Mouse (Mus musculus): ENCODE measurements around the gene Tspan11. TPM values are rescaled to one million over a fixed set of nuclear protein-coding genes. Genes with fewer than 3 reads are reported as not detected.
A peak's percentile ranks its signal among the peaks of the same experiment; 100 is the strongest.

The Tspan11 gene
- polyA plus RNA-seq, 1 experiment from 2014 or later = 3.6 TPM

- WGBS = 86% methylated on average over 6 of the region's 6 CpGs
Measured at GRCm38 (mm10) chr6:127919491-127919890, 32.1 kb downstream of the Tspan11 start.

GRCm38 (mm10) chr6:127920652-127921051 is 33.3 kb downstream of the Tspan11 start:
- Histone ChIP-seq H3K4me1 (peaks cover 3% of the 10 kb centered on the region; the same call in 1 of the 2 replicates), H3K9me3 (no peaks in the 10 kb centered on the region; the same call in 1 of the 2 replicates), H3K27ac (no peak overlapping the region), H3K27me3 (ENCODE audit: poor library complexity, severe bottlenecking) (peaks cover 19% of the 10 kb centered on the region; the same call in 1 of the 2 replicates), H3K4me3 (no peak overlapping the region), H3K36me3 (replicated peaks) (0 out of 2 replicates have a peak, but pooled peaks cover 4% of the 10 kb centered on the region)
- peak; percentile 77 for DNase-seq (ENCODE audit: extremely low spot score, low spot score)
- 9% methylated on average over 8 of the region's 8 CpGs for WGBS

More at GRCm38 (mm10) chr6:127919491-127919890, 32.1 kb downstream of the Tspan11 start:
- H3K9me3 ChIP-seq = no peaks in the 10 kb centered on the region; the same call in 1 of the 2 replicates
- H3K36me3 ChIP-seq (replicated peaks) = 0 out of 2 replicates have a peak, but pooled peaks cover 4% of the 10 kb centered on the region
- peaks cover 16% of the 10 kb centered on the region; the same call in 1 of the 2 replicates for H3K27me3 ChIP-seq (ENCODE audit: poor library complexity, severe bottlenecking)
- no peak for DNase-seq (ENCODE audit: extremely low spot score, low spot score)
- no peak overlapping the region for H3K4me3 ChIP-seq
- H3K27ac ChIP-seq = no peak overlapping the region
- peaks cover 3% of the 10 kb centered on the region; the same call in 1 of the 2 replicates for H3K4me1 ChIP-seq

- Histone ChIP-seq H3K4me1 (peaks cover 7% of the 10 kb centered on the region; the same call in 1 of the 2 replicates), H3K27me3 (ENCODE audit: poor library complexity, severe bottlenecking) (peaks cover 22% of the 10 kb centered on the region; the same call in 1 of the 2 replicates), H3K27ac (no peak overlapping the region), H3K4me3 (no peak overlapping the region), H3K36me3 (replicated peaks) (no peaks in the 10 kb centered on the region), H3K9me3 (no peaks in the 10 kb centered on the region)
- 67% methylated on average over 9 of the region's 9 CpGs for WGBS
- DNase-seq (ENCODE audit: extremely low spot score, low spot score) = no peak
Measured at GRCm38 (mm10) chr6:127921996-127922395, 34.6 kb downstream of the Tspan11 start.

- H3K36me3 ChIP-seq (replicated peaks) = no peaks in the 10 kb centered on the region
- H3K4me1 ChIP-seq = peaks cover 12% of the 10 kb centered on the region; the same call in 1 of the 2 replicates
- peaks cover 22% of the 10 kb centered on the region; the same call in 1 of the 2 replicates for H3K27me3 ChIP-seq (ENCODE audit: poor library complexity, severe bottlenecking)
- H3K9me3 ChIP-seq = no peaks in the 10 kb centered on the region
- WGBS = 91% methylated on average over 9 of the region's 9 CpGs
- no peak overlapping the region for H3K4me3 ChIP-seq
- DNase-seq (ENCODE audit: extremely low spot score, low spot score) = no peak
- H3K27ac ChIP-seq = no peak overlapping the region
Measured at GRCm38 (mm10) chr6:127923296-127923695, 35.9 kb downstream of the Tspan11 start.

- Histone ChIP-seq H3K36me3 (replicated peaks) (no peaks in the 10 kb centered on the region), H3K27me3 (ENCODE audit: poor library complexity, severe bottlenecking) (peaks cover 22% of the 10 kb centered on the region; the same call in 1 of the 2 replicates), H3K27ac (no peak overlapping the region), H3K9me3 (no peaks in the 10 kb centered on the region), H3K4me1 (peaks cover 16% of the 10 kb centered on the region; the same call in 1 of the 2 replicates), H3K4me3 (no peak overlapping the region)
- no peak for DNase-seq (ENCODE audit: extremely low spot score, low spot score)
- WGBS = 75% methylated on average over 6 of the region's 6 CpGs
Measured at GRCm38 (mm10) chr6:127924750-127925149, 37.4 kb downstream of the Tspan11 start.

GRCm38 (mm10) chr6:127925915-127926314 is 38.5 kb downstream of the Tspan11 start:
- Histone ChIP-seq H3K27ac (no peak overlapping the region), H3K9me3 (no peaks in the 10 kb centered on the region), H3K27me3 (ENCODE audit: poor library complexity, severe bottlenecking) (peaks cover 22% of the 10 kb centered on the region; the same call in 1 of the 2 replicates), H3K4me1 (0 out of 2 replicates have a peak, but pooled peaks cover 12% of the 10 kb centered on the region), H3K4me3 (no peak overlapping the region), H3K36me3 (replicated peaks) (no peaks in the 10 kb centered on the region)
- whole genome bisulfite sequencing = 70% methylated on average over 9 of the region's 9 CpGs
- DNase-seq (ENCODE audit: extremely low spot score, low spot score) = no peak

- no peaks in the 10 kb centered on the region for H3K36me3 ChIP-seq (replicated peaks)
- 94% methylated on average over 5 of the region's 5 CpGs for WGBS
- peaks cover 7% of the 10 kb centered on the region; the same call in 1 of the 2 replicates for H3K27me3 ChIP-seq (ENCODE audit: poor library complexity, severe bottlenecking)
- no peak overlapping the region for H3K4me3 ChIP-seq
- H3K4me1 ChIP-seq = peaks cover 29% of the 10 kb centered on the region
- DNase-seq (ENCODE audit: extremely low spot score, low spot score) = no peak
- no peak overlapping the region for H3K27ac ChIP-seq
- H3K9me3 ChIP-seq = no peaks in the 10 kb centered on the region
Measured at GRCm38 (mm10) chr6:127928682-127929081, 41.3 kb downstream of the Tspan11 start.

GRCm38 (mm10) chr6:127932697-127933096 is 45.3 kb downstream of the Tspan11 start:
- Histone ChIP-seq H3K9me3 (no peaks in the 10 kb centered on the region; the same call in 1 of the 2 replicates), H3K27me3 (ENCODE audit: poor library complexity, severe bottlenecking) (no peaks in the 10 kb centered on the region), H3K4me1 (peaks cover 30% of the 10 kb centered on the region), H3K27ac (peak overlapping the region; percentile 16; the same call in 1 of the 2 replicates), H3K4me3 (no peak overlapping the region), H3K36me3 (replicated peaks) (no peaks in the 10 kb centered on the region)
- 66% methylated on average over 5 of the region's 5 CpGs for WGBS
- DNase-seq (ENCODE audit: extremely low spot score, low spot score) = no peak

GRCm38 (mm10) chr6:127933841-127934240 is 46.5 kb downstream of the Tspan11 start:
- Histone ChIP-seq H3K36me3 (replicated peaks) (no peaks in the 10 kb centered on the region), H3K4me1 (peaks cover 26% of the 10 kb centered on the region), H3K27me3 (ENCODE audit: poor library complexity, severe bottlenecking) (no peaks in the 10 kb centered on the region), H3K9me3 (no peaks in the 10 kb centered on the region; the same call in 1 of the 2 replicates), H3K4me3 (no peak overlapping the region), H3K27ac (no peak overlapping the region)
- 92% methylated on average over 5 of the region's 5 CpGs for WGBS
- no peak for DNase-seq (ENCODE audit: extremely low spot score, low spot score)

- H3K27ac ChIP-seq = no peak overlapping the region
- no peaks in the 10 kb centered on the region for H3K27me3 ChIP-seq (ENCODE audit: poor library complexity, severe bottlenecking)
- no peak overlapping the region for H3K4me3 ChIP-seq
- peaks cover 26% of the 10 kb centered on the region for H3K4me1 ChIP-seq
- H3K9me3 ChIP-seq = no peaks in the 10 kb centered on the region; the same call in 1 of the 2 replicates
- no peaks in the 10 kb centered on the region for H3K36me3 ChIP-seq (replicated peaks)
- WGBS = 82% methylated on average over 3 of the region's 3 CpGs
- DNase-seq (ENCODE audit: extremely low spot score, low spot score) = no peak
Measured at GRCm38 (mm10) chr6:127935105-127935504, 47.7 kb downstream of the Tspan11 start.

GRCm38 (mm10) chr6:127942421-127942820 is 55.0 kb downstream of the Tspan11 start:
- H3K36me3 ChIP-seq (replicated peaks) = no peaks in the 10 kb centered on the region
- no peak for DNase-seq (ENCODE audit: extremely low spot score, low spot score)
- H3K4me3 ChIP-seq = no peak overlapping the region
- H3K27me3 ChIP-seq (ENCODE audit: poor library complexity, severe bottlenecking) = 0 out of 2 replicates have a peak, but pooled peaks cover 3% of the 10 kb centered on the region
- H3K27ac ChIP-seq = no peak overlapping the region
- no peaks in the 10 kb centered on the region for H3K4me1 ChIP-seq
- WGBS = 92% methylated on average over 8 of the region's 8 CpGs
- H3K9me3 ChIP-seq = no peaks in the 10 kb centered on the region

GRCm38 (mm10) chr6:127945725-127946124 is 58.3 kb downstream of the Tspan11 start:
- Histone ChIP-seq H3K4me1 (no peaks in the 10 kb centered on the region), H3K4me3 (no peak overlapping the region), H3K9me3 (no peaks in the 10 kb centered on the region), H3K36me3 (replicated peaks) (no peaks in the 10 kb centered on the region), H3K27me3 (ENCODE audit: poor library complexity, severe bottlenecking) (0 out of 2 replicates have a peak, but pooled peaks cover 3% of the 10 kb centered on the region), H3K27ac (no peak overlapping the region)
- peak; percentile 73 for DNase-seq (ENCODE audit: extremely low spot score, low spot score)
- WGBS = 62% methylated on average over 9 of the region's 9 CpGs

- WGBS = 79% methylated on average over 9 of the region's 9 CpGs
- Histone ChIP-seq H3K36me3 (replicated peaks) (no peaks in the 10 kb centered on the region), H3K27ac (no peak overlapping the region), H3K4me3 (no peak overlapping the region), H3K4me1 (no peaks in the 10 kb centered on the region), H3K9me3 (no peaks in the 10 kb centered on the region), H3K27me3 (ENCODE audit: poor library complexity, severe bottlenecking) (0 out of 2 replicates have a peak, but pooled peaks cover 3% of the 10 kb centered on the region)
- no peak for DNase-seq (ENCODE audit: extremely low spot score, low spot score)
Measured at GRCm38 (mm10) chr6:127948656-127949055, 61.3 kb downstream of the Tspan11 start.
